Mouse (Mus musculus): ENCODE results near the gene Slc48a1.

- TF ChIP-seq CTCF (conservative IDR thresholded peaks at IDR 0.05; ENCODE audit: low read length) (no peak), POU5F1 (IDR thresholded peaks at IDR 0.05; ENCODE audit: borderline replicate concordance, low read length) (no peak), NANOG (IDR thresholded peaks at IDR 0.05; ENCODE audit: borderline replicate concordance, low read length) (no peak)
These were observed 10.5 kb downstream of the Slc48a1 start for GRCm38 (mm10) chr15:97788821-97789220.
